Mouse (Mus musculus) spleen, adult 2 months (tissue): ENCODE results near the gene Macrod2. TPM values are rescaled to one million over a fixed set of nuclear protein-coding genes. Genes with fewer than 3 reads are reported as not detected.

Experiments used
- DNase-seq, 2 experiments: peaks; one replicate each; pipeline versions ENCODE4 v3.0.0 to v3.0.0-alpha.2; 2012 to 2021; ENCODE audit warnings: low spot score in 2 of 2, low read depth in 1 of 2
- H3K27ac ChIP-seq: fragments of 200-500 bp; 2 replicates; pipeline ENCODE4 v1.5.1; 2012; ENCODE audit warnings: low read length, inconsistent platforms; ENCODE audit not compliant: insufficient read depth
- H3K27me3 ChIP-seq: fragments of 200-500 bp; 2 replicates; pipeline ENCODE4 v1.6.1; 2012; ENCODE audit warnings: mild to moderate bottlenecking, moderate library complexity, low read length, inconsistent platforms; ENCODE audit not compliant: control insufficient read depth, insufficient read depth
- H3K36me3 ChIP-seq: fragments of 200-500 bp; 2 replicates; pipeline ENCODE4 v1.6.1; 2012; ENCODE audit warnings: mild to moderate bottlenecking, low read length, inconsistent platforms; ENCODE audit not compliant: control insufficient read depth, insufficient read depth
- H3K4me1 ChIP-seq: fragments of 200-500 bp; 2 replicates; pipeline ENCODE4 v1.6.1; 2011; ENCODE audit warnings: inconsistent platforms; ENCODE audit not compliant: control insufficient read depth, insufficient read depth, insufficient read length
- H3K4me3 ChIP-seq: fragments of 200-500 bp; 2 replicates; pipeline ENCODE4 v1.5.1; 2011; ENCODE audit warnings: mild to moderate bottlenecking, inconsistent platforms; ENCODE audit not compliant: insufficient read depth, insufficient read length; ENCODE audit errors: extremely low read depth
- CTCF ChIP-seq: fragments of 200-500 bp; IDR thresholded peaks from 2 replicates; pipeline ENCODE4 v1.5.1; 2011; ENCODE audit warnings: mild to moderate bottlenecking, inconsistent platforms; ENCODE audit not compliant: insufficient read depth, insufficient read length, insufficient replicate concordance; ENCODE audit errors: extremely low read depth
- POLR2A ChIP-seq: fragments of 200-500 bp; IDR thresholded peaks from 2 replicates; pipeline ENCODE4 v1.6.1; 2011; ENCODE audit warnings: low read depth, low read length, inconsistent platforms
- WGBS: fragments of 180-500 bp; shearing (Covaris S2); methylation state at CpG from one replicate; pipeline ENCODE4 v1.1.7; 2018; 5-methylcytosine and 5-hydroxymethylcytosine counted together
- polyA plus RNA-seq: library from polyadenylated mRNA; depleted of rRNA; stranded (reverse); fragments of >200 nt; gene quantifications from 2 replicates; pipeline ENCODE4 v1.2.3, GENCODE M21; 2012

Gene Macrod2
- polyA plus RNA-seq, 1 experiment: 2.2 TPM

GRCm38 (mm10) chr2:141301030-141301429 lies 905.9 kb downstream of the Macrod2 start:
- DNase-seq: no peak
- TF ChIP-seq CTCF (no peak), POLR2A (no peak)
- H3K4me1 ChIP-seq: no peaks in the 10 kb centered on the region
- no peak overlapping the region for H3K27ac ChIP-seq
- H3K27me3 ChIP-seq: no peaks in the 10 kb centered on the region
- WGBS: 90% methylated on average over 2 of the region's 2 CpGs
- no peak overlapping the region for H3K4me3 ChIP-seq
- H3K36me3 ChIP-seq: no peaks in the 10 kb centered on the region

DNA sequence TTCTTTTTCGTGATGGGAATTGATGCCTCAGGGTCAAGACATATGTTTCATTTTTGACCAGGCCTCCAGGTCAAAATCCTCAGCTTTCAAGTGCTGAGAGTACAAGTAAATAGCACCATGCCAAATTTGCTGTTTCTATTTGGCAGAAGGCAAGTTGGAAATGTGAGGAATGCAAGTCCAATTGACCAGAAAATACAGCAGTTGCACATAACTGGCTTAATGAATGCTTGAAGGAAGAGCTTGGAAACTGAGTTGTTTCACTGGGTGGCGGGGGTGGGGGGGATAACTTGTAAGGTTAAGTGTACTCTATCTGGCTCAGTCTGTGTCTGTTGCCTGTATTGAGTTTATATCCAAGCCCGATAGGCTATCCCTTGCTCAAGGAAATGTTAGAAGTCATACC lies 913.3 kb downstream of the Macrod2 start:
- no peaks in the 10 kb centered on the region for H3K27me3 ChIP-seq
- no peak for TF ChIP-seq CTCF
- TF ChIP-seq POLR2A: no peak
- H3K27ac ChIP-seq: no peak overlapping the region
- H3K36me3 ChIP-seq: no peaks in the 10 kb centered on the region
- H3K4me1 ChIP-seq: no peaks in the 10 kb centered on the region
- 82% methylated on average over 3 of the region's 3 CpGs for WGBS
- DNase-seq: no peak
- no peak overlapping the region for H3K4me3 ChIP-seq

DNA sequence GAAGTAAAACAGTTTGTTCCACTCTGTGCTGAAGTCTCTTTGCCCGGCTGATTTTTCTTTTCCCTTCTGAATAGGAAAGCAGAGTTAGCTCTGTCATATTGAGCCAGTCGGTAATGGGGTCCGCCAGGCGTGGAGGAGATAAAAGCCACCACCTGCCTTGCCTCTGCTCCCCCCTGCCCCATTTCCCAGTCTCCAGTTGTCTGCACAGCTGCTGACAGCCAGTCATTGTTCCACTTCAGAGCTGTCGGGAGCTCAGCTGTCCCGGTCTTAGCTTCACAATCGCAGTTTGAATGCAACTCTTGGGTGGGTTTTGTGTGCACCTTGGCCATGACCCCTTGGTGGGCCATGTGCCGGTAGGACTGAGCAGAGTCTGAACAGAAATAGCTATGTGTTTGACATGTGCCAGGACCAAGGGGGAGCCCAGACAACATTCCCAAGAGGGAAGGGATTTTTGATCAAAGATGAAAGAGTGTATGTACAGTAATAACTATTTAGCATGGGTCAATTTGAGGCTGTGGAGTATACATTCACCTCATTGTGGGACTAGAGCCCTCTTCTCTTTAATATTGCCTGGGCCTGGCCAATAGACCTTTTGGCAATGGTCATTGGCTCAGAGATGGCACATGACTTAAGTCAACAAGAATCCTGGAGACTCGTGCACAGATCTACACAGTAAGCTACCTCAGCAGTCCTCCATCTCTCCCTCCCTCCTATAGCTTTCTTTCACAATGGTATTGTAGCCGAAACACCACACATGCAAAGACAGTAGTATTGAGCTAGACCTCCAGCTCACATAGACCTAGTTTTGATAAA lies 917.2 kb downstream of the Macrod2 start:
- Histone ChIP-seq H3K4me1 (no peaks in the 10 kb centered on the region), H3K27me3 (no peaks in the 10 kb centered on the region), H3K27ac (no peak overlapping the region), H3K4me3 (no peak overlapping the region), H3K36me3 (no peaks in the 10 kb centered on the region)
- TF ChIP-seq CTCF: no peak
- no peak for TF ChIP-seq POLR2A
- DNase-seq: no peak
- 88% methylated on average over 10 of the region's 10 CpGs for WGBS

GRCm38 (mm10) chr2:141315349-141315748 lies 920.2 kb downstream of the Macrod2 start:
- no peak for TF ChIP-seq CTCF
- no peak for TF ChIP-seq POLR2A
- DNase-seq: no peak
- Histone ChIP-seq H3K27me3 (no peaks in the 10 kb centered on the region), H3K36me3 (no peaks in the 10 kb centered on the region), H3K4me3 (no peak overlapping the region), H3K27ac (no peak overlapping the region), H3K4me1 (no peaks in the 10 kb centered on the region)
- 91% methylated on average over 3 of the region's 3 CpGs for WGBS

DNA sequence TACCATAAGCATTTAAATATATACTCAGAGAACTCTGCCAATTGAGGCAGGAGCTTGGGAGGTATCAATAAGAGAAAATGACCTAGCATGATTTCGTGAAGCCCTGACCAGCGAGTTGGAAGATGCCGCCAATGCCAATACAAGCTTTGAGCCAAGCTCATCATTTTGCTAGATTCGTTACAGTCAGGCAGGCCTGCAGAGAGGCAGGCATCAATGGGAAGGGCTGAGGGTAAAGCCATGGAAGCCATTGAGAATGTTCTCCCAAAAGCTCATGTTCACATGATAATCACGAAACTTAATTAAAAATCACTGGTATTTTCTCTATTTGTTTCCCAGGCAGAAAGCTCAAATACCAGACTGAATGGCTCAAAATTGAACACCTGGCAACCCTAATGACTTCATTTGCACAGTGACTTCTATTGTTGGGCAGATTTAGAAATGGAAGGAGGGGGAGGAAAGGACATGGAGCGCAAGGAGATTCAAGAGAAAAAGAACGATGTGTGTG lies 928.9 kb downstream of the Macrod2 start:
- WGBS: 93% methylated on average over 7 of the region's 7 CpGs
- TF ChIP-seq POLR2A: no peak
- TF ChIP-seq CTCF: no peak
- no peaks in the 10 kb centered on the region for H3K27me3 ChIP-seq

GRCm38 (mm10) chr2:141327296-141327695 lies 932.2 kb downstream of the Macrod2 start:
- Histone ChIP-seq H3K27ac (no peak overlapping the region), H3K4me3 (no peak overlapping the region), H3K27me3 (no peaks in the 10 kb centered on the region), H3K36me3 (no peaks in the 10 kb centered on the region), H3K4me1 (no peaks in the 10 kb centered on the region)
- TF ChIP-seq POLR2A (no peak), CTCF (no peak)
- WGBS: 70% methylated on average over 6 of the region's 6 CpGs
- no peak for DNase-seq

More for the DNA sequence above, 928.9 kb downstream of the Macrod2 start:
- H3K4me3 ChIP-seq: no peak overlapping the region
- H3K27ac ChIP-seq: no peak overlapping the region
- H3K36me3 ChIP-seq: no peaks in the 10 kb centered on the region
- no peak for DNase-seq
- no peaks in the 10 kb centered on the region for H3K4me1 ChIP-seq

DNA sequence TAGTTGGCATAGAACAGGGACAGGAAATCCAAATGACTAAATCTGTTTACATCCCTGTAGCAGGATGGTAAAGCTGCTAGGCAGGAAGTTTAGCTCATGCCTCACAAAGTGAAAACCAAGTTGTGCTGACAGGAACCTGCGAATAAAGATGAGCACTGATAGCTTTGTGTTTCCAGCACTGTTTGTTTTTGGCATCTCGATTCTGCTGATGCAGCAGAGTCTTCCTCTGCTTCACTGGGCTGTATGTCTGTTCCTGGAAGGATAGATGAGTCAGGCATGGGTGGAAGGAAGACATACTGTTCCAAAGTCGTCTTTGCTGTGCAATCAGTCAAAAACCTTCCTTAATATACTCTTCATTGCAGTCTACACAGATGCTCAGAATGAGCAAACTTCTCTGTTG lies 942.6 kb downstream of the Macrod2 start:
- 28% methylated on average over 3 of the region's 3 CpGs for WGBS
- H3K4me1 ChIP-seq: no peaks in the 10 kb centered on the region
- no peak overlapping the region for H3K4me3 ChIP-seq
- H3K36me3 ChIP-seq: no peaks in the 10 kb centered on the region
- no peak for TF ChIP-seq POLR2A
- no peak for TF ChIP-seq CTCF
- no peak for DNase-seq
- no peaks in the 10 kb centered on the region for H3K27me3 ChIP-seq
- H3K27ac ChIP-seq: no peak overlapping the region
